Mouse (Mus musculus) ES-E14 (cell line): Measurements from ENCODE around the gene Colgalt1. TPM values are rescaled to one million over a fixed set of nuclear protein-coding genes. Genes with fewer than 3 reads are reported as not detected.
A peak's percentile ranks its signal among the peaks of the same experiment; 100 is the strongest.

Source experiments
- DNase-seq: peaks from one replicate; pipeline ENCODE4 v3.0.0-alpha.2; 2013; ENCODE audit warnings: low read depth, low spot score
- H3K27ac ChIP-seq: 2 replicates; pipeline ENCODE4 v1.5.1; 2012; ENCODE audit warnings: low read depth, mild to moderate bottlenecking, low read length, moderate library complexity, mixed read lengths; ENCODE audit not compliant: poor library complexity, insufficient read depth, severe bottlenecking
- H3K36me3 ChIP-seq: 2 replicates; pipeline ENCODE4 v1.6.1; 2012; ENCODE audit warnings: mild to moderate bottlenecking, low read length, moderate library complexity, mixed read lengths; ENCODE audit not compliant: control insufficient read depth, poor library complexity, insufficient read depth, severe bottlenecking
- H3K4me1 ChIP-seq, 2 experiments: fragments of 150-350 bp in 1 of 2; sonication (generic) in 1 of 2; 2 replicates each; pipeline ENCODE4 v1.6.1; 2012; ENCODE audit warnings: low read length in 2 of 2, mild to moderate bottlenecking in 1 of 2, mixed read lengths in 1 of 2; ENCODE audit not compliant: control insufficient read depth in 2 of 2, insufficient read depth in 2 of 2, poor library complexity in 1 of 2
- H3K4me3 ChIP-seq, 2 experiments: fragments of 150-350 bp in 1 of 2; sonication (generic) in 1 of 2; 2 replicates each; pipeline ENCODE4 v1.5.1; 2012; ENCODE audit warnings: low read length in 2 of 2, low read depth in 1 of 2, mild to moderate bottlenecking in 1 of 2, mixed read lengths in 1 of 2; ENCODE audit not compliant: insufficient read depth in 1 of 2, poor library complexity in 1 of 2, severe bottlenecking in 1 of 2
- H3K9ac ChIP-seq: 2 replicates; pipeline ENCODE4 v1.6.1; 2012; ENCODE audit warnings: low read depth, mild to moderate bottlenecking, low read length, mixed read lengths; ENCODE audit not compliant: poor library complexity, insufficient read depth, severe bottlenecking
- H3K9me3 ChIP-seq: fragments of 150-350 bp; sonication (generic); 2 replicates; pipeline ENCODE4 v1.6.1; 2012; ENCODE audit warnings: low read depth, mild to moderate bottlenecking, low read length; ENCODE audit not compliant: control insufficient read depth, insufficient read depth
- CHD2 ChIP-seq: IDR thresholded peaks from 2 replicates; pipeline ENCODE4 v1.6.1; 2014; ENCODE audit warnings: mild to moderate bottlenecking, low read depth, low read length, inconsistent platforms
- HCFC1 ChIP-seq: IDR thresholded peaks from 2 replicates; pipeline ENCODE4 v1.6.1; 2012; ENCODE audit warnings: low read length, inconsistent platforms, borderline replicate concordance; ENCODE audit not compliant: insufficient read depth
- MAFK ChIP-seq: IDR thresholded peaks from 2 replicates; pipeline ENCODE4 v1.6.1; 2014; ENCODE audit warnings: mild to moderate bottlenecking, low read depth, low read length, inconsistent platforms; ENCODE audit not compliant: insufficient read depth
- ZC3H11A ChIP-seq: IDR thresholded peaks from 2 replicates; pipeline ENCODE4 v1.6.1; 2012; ENCODE audit warnings: low read depth, mild to moderate bottlenecking, inconsistent platforms, low read length, borderline replicate concordance
- ZNF384 ChIP-seq: IDR thresholded peaks from 2 replicates; pipeline ENCODE4 v1.6.1; 2012; ENCODE audit warnings: low read depth, low read length, inconsistent platforms
- in situ Hi-C, 2 experiments: fragments of 600-800 bp; cut with MboI; formaldehyde crosslinking; loops; one replicate each; pipeline ENCODE4 v1.15.1; 2025; ENCODE audit warnings: low sequenced_read_pairs in 2 of 2, inconsistent platforms in 1 of 2; ENCODE audit not compliant: unreplicated experiment in 2 of 2
- total RNA-seq: library from RNA; depleted of rRNA; stranded (reverse); fragments of 300-350 nt; gene quantifications from 2 replicates; pipeline ENCODE4 v1.2.3, GENCODE M21; 2012

Gene Colgalt1
- total RNA-seq, 1 experiment: 126 TPM

- Histone ChIP-seq H3K9me3 (no peaks in the 10 kb centered on the region), H3K36me3 (no peaks in the 10 kb centered on the region; the same call in 1 of the 2 replicates), H3K4me3 (peak overlapping the region in 1 of 2 experiments; percentile 14; a peak in 1 of 4 replicates), H3K9ac (peak overlapping the region; percentile 56; the same call in 1 of the 2 replicates), H3K4me1 (peaks cover 0 to 54% of the 10 kb centered on the region in 2 experiments; a peak in 3 of 4 replicates), H3K27ac (no peak overlapping the region)
- DNase-seq: no peak
- no peak for TF ChIP-seq ZC3H11A
- no peak for TF ChIP-seq MAFK
- TF ChIP-seq ZNF384: no peak
- TF ChIP-seq CHD2: no peak
- TF ChIP-seq HCFC1: no peak
- in situ Hi-C loops: no loop called here
Observed at GRCm38 (mm10) chr8:71668220-71668975, 57.6 kb downstream of the Colgalt1 start.

DNA sequence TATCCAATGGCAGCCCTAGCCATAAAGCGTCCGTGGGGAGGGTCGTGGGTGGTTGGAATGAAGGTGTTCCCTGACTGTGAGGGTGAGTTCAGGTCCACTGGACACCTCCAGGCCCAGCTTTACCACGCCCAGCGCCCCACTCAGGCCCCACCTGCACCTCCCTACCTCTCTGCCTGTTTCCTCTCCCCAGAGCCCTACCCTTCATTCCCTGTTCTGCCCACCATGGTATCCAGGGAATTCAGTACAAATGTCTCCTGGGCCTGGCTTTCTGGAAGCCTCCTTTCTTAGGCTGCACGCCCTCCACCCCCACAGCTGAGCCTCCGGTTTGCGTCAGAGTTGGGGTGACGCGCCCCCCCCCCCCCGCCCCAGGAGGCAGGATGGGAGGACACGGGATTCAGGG lies 59.4 kb downstream of the Colgalt1 start:
- no peaks in the 10 kb centered on the region for H3K9me3 ChIP-seq
- H3K4me3 ChIP-seq: peak overlapping the region; percentile 84 to 89
- TF ChIP-seq CHD2: no peak
- TF ChIP-seq ZNF384: no peak
- no peak for TF ChIP-seq HCFC1
- TF ChIP-seq ZC3H11A: no peak
- no peak for TF ChIP-seq MAFK
- peaks cover 2 to 46% of the 10 kb centered on the region in 2 experiments; a peak in 3 of 4 replicates for H3K4me1 ChIP-seq
- H3K27ac ChIP-seq: peak overlapping the region; percentile 84
- no peaks in the 10 kb centered on the region for H3K36me3 ChIP-seq
- in situ Hi-C loops: no loop called here
- no peak for DNase-seq
- peak overlapping the region; percentile 78 for H3K9ac ChIP-seq

- Histone ChIP-seq H3K4me3 (peak overlapping the region; percentile 84 to 89), H3K9ac (peak overlapping the region; percentile 78), H3K4me1 (peaks cover 2 to 50% of the 10 kb centered on the region in 2 experiments; a peak in 3 of 4 replicates), H3K36me3 (no peaks in the 10 kb centered on the region), H3K9me3 (no peaks in the 10 kb centered on the region), H3K27ac (peak overlapping the region; percentile 84)
- TF ChIP-seq ZNF384: no peak
- no peak for TF ChIP-seq CHD2
- TF ChIP-seq ZC3H11A: no peak
- no peak for TF ChIP-seq MAFK
- TF ChIP-seq HCFC1: no peak
- in situ Hi-C loops: no loop called here
- DNase-seq: no peak
Observed at GRCm38 (mm10) chr8:71670621-71671548, 60.1 kb downstream of the Colgalt1 start.

GRCm38 (mm10) chr8:71671549-71671965 lies 60.8 kb downstream of the Colgalt1 start, which contains the start of gene Unc13a:
Unc13a (minus strand) TSS chr8:71671757.
- peaks cover 2 to 45% of the 10 kb centered on the region in 2 experiments; a peak in 3 of 4 replicates for H3K4me1 ChIP-seq

More at GRCm38 (mm10) chr8:71671549-71671965, 60.8 kb downstream of the Colgalt1 start, which contains the start of gene Unc13a:
- H3K9me3 ChIP-seq: no peaks in the 10 kb centered on the region
- in situ Hi-C loops: no loop called here
- H3K4me3 ChIP-seq: peak within 1 kb of the TSS; percentile 84 to 89
- H3K36me3 ChIP-seq: no peaks in the 10 kb centered on the region
- no peak for DNase-seq
- peak within 1 kb of the TSS; percentile 84 for H3K27ac ChIP-seq
- peak within 1 kb of the TSS; percentile 78 for H3K9ac ChIP-seq
- TF ChIP-seq ZC3H11A: no peak
- TF ChIP-seq HCFC1: no peak
- TF ChIP-seq ZNF384: no peak
- no peak for TF ChIP-seq MAFK
- no peak for TF ChIP-seq CHD2
